Mouse (Mus musculus): ENCODE measurements around the gene Mgll. TPM values are rescaled to one million over a fixed set of nuclear protein-coding genes. Genes with fewer than 3 reads are reported as not detected.

Mgll gene
- polyA plus RNA-seq, 1 experiment: 152 TPM

- Histone ChIP-seq H3K36me3 (ENCODE audit: control insufficient read depth, insufficient read depth, low read length) (no peaks in the 10 kb centered on the region), H3K27me3 (replicated peaks; ENCODE audit: control insufficient read depth, insufficient read depth, low read length) (no peaks in the 10 kb centered on the region), H3K4me3 (ENCODE audit: insufficient read depth, low read depth, low read length) (no peak overlapping the region), H3K4me1 (ENCODE audit: control insufficient read depth, insufficient read depth, low read length) (peaks cover 33% of the 10 kb centered on the region), H3K27ac (ENCODE audit: insufficient read depth, low read depth, low read length) (peak overlapping the region; percentile 81)
- TF ChIP-seq POLR2A (IDR thresholded peaks at IDR 0.05; ENCODE audit: low read depth, low read length) (no peak), CTCF (conservative IDR thresholded peaks at IDR 0.05; ENCODE audit: insufficient read depth, insufficient read length, low read depth, low read length) (no peak)
- 45% methylated on average over 17 of the region's 17 CpGs for WGBS
- peak; percentile 50 for DNase-seq
These were observed 8.7 kb downstream of the Mgll start for GRCm38 (mm10) chr6:88732643-88733613.

GRCm38 (mm10) chr6:88736337-88736736 is 12.1 kb downstream of the Mgll start:
- Histone ChIP-seq H3K27ac (ENCODE audit: insufficient read depth, low read depth, low read length) (no peak overlapping the region), H3K4me3 (ENCODE audit: insufficient read depth, low read depth, low read length) (no peak overlapping the region), H3K27me3 (replicated peaks; ENCODE audit: control insufficient read depth, insufficient read depth, low read length) (no peaks in the 10 kb centered on the region), H3K4me1 (ENCODE audit: control insufficient read depth, insufficient read depth, low read length) (peaks cover 32% of the 10 kb centered on the region), H3K36me3 (ENCODE audit: control insufficient read depth, insufficient read depth, low read length) (no peaks in the 10 kb centered on the region)
- DNase-seq: no peak
- TF ChIP-seq CTCF (conservative IDR thresholded peaks at IDR 0.05; ENCODE audit: insufficient read depth, insufficient read length, low read depth, low read length): no peak
- WGBS: 71% methylated on average over 8 of the region's 8 CpGs

GRCm38 (mm10) chr6:88736741-88737508 is 12.7 kb downstream of the Mgll start:
- 50% methylated on average over 16 of the region's 16 CpGs for WGBS
- no peak for TF ChIP-seq CTCF (conservative IDR thresholded peaks at IDR 0.05; ENCODE audit: insufficient read depth, insufficient read length, low read depth, low read length)
- no peak for TF ChIP-seq POLR2A (IDR thresholded peaks at IDR 0.05; ENCODE audit: low read depth, low read length)
- no peaks in the 10 kb centered on the region for H3K27me3 ChIP-seq (replicated peaks; ENCODE audit: control insufficient read depth, insufficient read depth, low read length)
- peak; percentile 57 for DNase-seq
- no peaks in the 10 kb centered on the region for H3K36me3 ChIP-seq (ENCODE audit: control insufficient read depth, insufficient read depth, low read length)
- H3K27ac ChIP-seq (ENCODE audit: insufficient read depth, low read depth, low read length): no peak overlapping the region
- no peak overlapping the region for H3K4me3 ChIP-seq (ENCODE audit: insufficient read depth, low read depth, low read length)
- peaks cover 29% of the 10 kb centered on the region for H3K4me1 ChIP-seq (ENCODE audit: control insufficient read depth, insufficient read depth, low read length)

- Histone ChIP-seq H3K27me3 (replicated peaks; ENCODE audit: control insufficient read depth, insufficient read depth, low read length) (no peaks in the 10 kb centered on the region), H3K27ac (ENCODE audit: insufficient read depth, low read depth, low read length) (no peak overlapping the region), H3K4me3 (ENCODE audit: insufficient read depth, low read depth, low read length) (no peak overlapping the region), H3K4me1 (ENCODE audit: control insufficient read depth, insufficient read depth, low read length) (peaks cover 27% of the 10 kb centered on the region), H3K36me3 (ENCODE audit: control insufficient read depth, insufficient read depth, low read length) (no peaks in the 10 kb centered on the region)
- DNase-seq: no peak
- TF ChIP-seq POLR2A (IDR thresholded peaks at IDR 0.05; ENCODE audit: low read depth, low read length) (no peak), CTCF (conservative IDR thresholded peaks at IDR 0.05; ENCODE audit: insufficient read depth, insufficient read length, low read depth, low read length) (no peak)
- 65% methylated on average over 6 of the region's 6 CpGs for WGBS
These were observed 13.3 kb downstream of the Mgll start for GRCm38 (mm10) chr6:88737509-88737888.

GRCm38 (mm10) chr6:88741041-88741440 is 16.8 kb downstream of the Mgll start:
- H3K27ac ChIP-seq (ENCODE audit: insufficient read depth, low read depth, low read length): no peak overlapping the region
- peaks cover 18% of the 10 kb centered on the region for H3K4me1 ChIP-seq (ENCODE audit: control insufficient read depth, insufficient read depth, low read length)
- TF ChIP-seq POLR2A (IDR thresholded peaks at IDR 0.05; ENCODE audit: low read depth, low read length) (no peak), CTCF (conservative IDR thresholded peaks at IDR 0.05; ENCODE audit: insufficient read depth, insufficient read length, low read depth, low read length) (no peak)
- H3K36me3 ChIP-seq (ENCODE audit: control insufficient read depth, insufficient read depth, low read length): no peaks in the 10 kb centered on the region
- no peak overlapping the region for H3K4me3 ChIP-seq (ENCODE audit: insufficient read depth, low read depth, low read length)
- WGBS: 84% methylated on average over 3 of the region's 3 CpGs
- no peaks in the 10 kb centered on the region for H3K27me3 ChIP-seq (replicated peaks; ENCODE audit: control insufficient read depth, insufficient read depth, low read length)
- no peak for DNase-seq

- no peak overlapping the region for H3K4me3 ChIP-seq (ENCODE audit: insufficient read depth, low read depth, low read length)
- 62% methylated on average over 3 of the region's 3 CpGs for WGBS
- TF ChIP-seq POLR2A (IDR thresholded peaks at IDR 0.05; ENCODE audit: low read depth, low read length) (no peak), CTCF (conservative IDR thresholded peaks at IDR 0.05; ENCODE audit: insufficient read depth, insufficient read length, low read depth, low read length) (no peak)
- H3K27ac ChIP-seq (ENCODE audit: insufficient read depth, low read depth, low read length): peak overlapping the region; percentile 13; the same call in 1 of the 2 replicates
- no peaks in the 10 kb centered on the region for H3K36me3 ChIP-seq (ENCODE audit: control insufficient read depth, insufficient read depth, low read length)
- DNase-seq: peak; percentile 68
- H3K4me1 ChIP-seq (ENCODE audit: control insufficient read depth, insufficient read depth, low read length): peaks cover 17% of the 10 kb centered on the region
- no peaks in the 10 kb centered on the region for H3K27me3 ChIP-seq (replicated peaks; ENCODE audit: control insufficient read depth, insufficient read depth, low read length)
These were observed 17.6 kb downstream of the Mgll start for GRCm38 (mm10) chr6:88741791-88742190.

Measured in kidney, adult 2 months (tissue).